Mouse (Mus musculus) MEL (cell line): ENCODE measurements around the gene Fmn2. TPM values are rescaled to one million over a fixed set of nuclear protein-coding genes. Genes with fewer than 3 reads are reported as not detected.

Experiments used
- DNase-seq: peaks from one replicate; pipeline ENCODE4 v3.0.0; 2011; ENCODE audit warnings: low read depth, low spot score
- H3K27ac ChIP-seq: 2 replicates; pipeline ENCODE4 v1.5.1; 2012; ENCODE audit warnings: low read depth, mild to moderate bottlenecking, control low read depth, low read length, moderate library complexity; ENCODE audit not compliant: control insufficient read depth
- H3K27me3 ChIP-seq, 2 experiments: fragments of 150-350 bp in 1 of 2; sonication (generic) in 1 of 2; 2 replicates each; pipeline ENCODE4 v1.6.1; 2012; ENCODE audit warnings: low read length in 2 of 2, mild to moderate bottlenecking in 2 of 2, improper control_type of control experiment in 1 of 2, moderate library complexity in 1 of 2; ENCODE audit not compliant: insufficient read depth in 2 of 2, control insufficient read depth in 1 of 2
- H3K36me3 ChIP-seq, 2 experiments: 2 replicates each; pipeline ENCODE4 v1.6.1; 2012 to 2014; ENCODE audit warnings: low read length in 2 of 2, improper control_type of control experiment in 1 of 2, inconsistent platforms in 1 of 2, mild to moderate bottlenecking in 1 of 2; ENCODE audit not compliant: insufficient read depth in 2 of 2, control insufficient read depth in 1 of 2
- H3K4me1 ChIP-seq, 2 experiments: fragments of 150-350 bp in 1 of 2; sonication (generic) in 1 of 2; 2 replicates each; pipeline ENCODE4 v1.6.1; 2012; ENCODE audit warnings: low read length in 2 of 2, improper control_type of control experiment in 1 of 2, mild to moderate bottlenecking in 1 of 2; ENCODE audit not compliant: insufficient read depth in 2 of 2, control insufficient read depth in 1 of 2
- H3K4me3 ChIP-seq, 2 experiments: fragments of 150-350 bp in 1 of 2; sonication (generic) in 1 of 2; 2 replicates each; pipeline ENCODE4 v1.5.1; 2012; ENCODE audit warnings: low read depth in 2 of 2, low read length in 2 of 2, mild to moderate bottlenecking in 2 of 2, moderate library complexity in 2 of 2, control low read depth in 1 of 2, improper control_type of control experiment in 1 of 2; ENCODE audit not compliant: control insufficient read depth in 1 of 2, insufficient read depth in 1 of 2
- H3K79me2 ChIP-seq: 2 replicates; pipeline ENCODE4 v1.6.1; 2012; ENCODE audit warnings: mild to moderate bottlenecking, low read length, moderate library complexity; ENCODE audit not compliant: control insufficient read depth, poor library complexity, insufficient read depth
- H3K9ac ChIP-seq: 2 replicates; pipeline ENCODE4 v1.6.1; 2012; ENCODE audit warnings: low read depth, mild to moderate bottlenecking, control low read depth, low read length, moderate library complexity; ENCODE audit not compliant: control insufficient read depth, poor library complexity, severe bottlenecking
- H3K9me3 ChIP-seq: fragments of 150-350 bp; sonication (generic); replicated peaks from 2 replicates; pipeline ENCODE4 v1.6.1; 2012; ENCODE audit warnings: mild to moderate bottlenecking, low read length, improper control_type of control experiment, moderate library complexity; ENCODE audit not compliant: insufficient read depth
- BHLHE40 ChIP-seq: IDR thresholded peaks from 2 replicates; pipeline ENCODE4 v1.6.1; 2012; ENCODE audit warnings: low read depth, mild to moderate bottlenecking, inconsistent platforms, low read length, improper control_type of control experiment, borderline replicate concordance
- CHD1 ChIP-seq: IDR thresholded peaks from 2 replicates; pipeline ENCODE4 v1.6.1; 2012; ENCODE audit warnings: low read depth, mild to moderate bottlenecking, inconsistent platforms, low read length, improper control_type of control experiment
- CHD2 ChIP-seq: IDR thresholded peaks from 2 replicates; pipeline ENCODE4 v1.6.1; 2011; ENCODE audit warnings: low read length, improper control_type of control experiment
- CTCF ChIP-seq, 3 experiments: IDR thresholded peaks in 2 of 3; conservative IDR thresholded peaks in 1 of 3; 2 replicates each; pipeline ENCODE4 v1.5.1; 2011 to 2012; ENCODE audit warnings: low read length in 3 of 3, low read depth in 2 of 3, mild to moderate bottlenecking in 2 of 3, improper control_type of control experiment in 1 of 3, inconsistent platforms in 1 of 3, mixed read lengths in 1 of 3, moderate library complexity in 1 of 3; ENCODE audit not compliant: control insufficient read depth in 1 of 3, insufficient read depth in 1 of 3, poor library complexity in 1 of 3, severe bottlenecking in 1 of 3
- ELF1 ChIP-seq: IDR thresholded peaks from 2 replicates; pipeline ENCODE4 v1.6.1; 2014; ENCODE audit warnings: low read depth, mild to moderate bottlenecking, inconsistent platforms, low read length, improper control_type of control experiment, moderate library complexity
- GABPA ChIP-seq: IDR thresholded peaks from 2 replicates; pipeline ENCODE4 v1.6.1; 2012; ENCODE audit warnings: low read depth, mild to moderate bottlenecking, inconsistent platforms, low read length, improper control_type of control experiment, moderate library complexity
- GATA1 ChIP-seq: IDR thresholded peaks from 2 replicates; pipeline ENCODE4 v1.6.1; 2011; ENCODE audit warnings: low read depth, low read length, improper control_type of control experiment
- JUND ChIP-seq: IDR thresholded peaks from 2 replicates; pipeline ENCODE4 v1.6.1; 2011; ENCODE audit warnings: low read depth, mild to moderate bottlenecking, improper control_type of control experiment, low read length
- KAT2A ChIP-seq: conservative IDR thresholded peaks from 2 replicates; pipeline ENCODE4 v1.6.1; 2012; ENCODE audit warnings: low read depth, low read length, improper control_type of control experiment, inconsistent platforms
- MAFK ChIP-seq: IDR thresholded peaks from 2 replicates; pipeline ENCODE4 v1.6.1; 2011; ENCODE audit warnings: low read depth, mild to moderate bottlenecking, low read length, improper control_type of control experiment, borderline replicate concordance
- MAX ChIP-seq: IDR thresholded peaks from 2 replicates; pipeline ENCODE4 v1.6.1; 2011; ENCODE audit warnings: low read length, improper control_type of control experiment
- MAZ ChIP-seq: IDR thresholded peaks from 2 replicates; pipeline ENCODE4 v1.6.1; 2012; ENCODE audit warnings: low read depth, mild to moderate bottlenecking, inconsistent platforms, low read length, improper control_type of control experiment
- MXI1 ChIP-seq: IDR thresholded peaks from 2 replicates; pipeline ENCODE4 v1.6.1; 2011; ENCODE audit warnings: mild to moderate bottlenecking, low read depth, low read length, improper control_type of control experiment
- MYB ChIP-seq: IDR thresholded peaks from 2 replicates; pipeline ENCODE4 v1.6.1; 2011; ENCODE audit warnings: mild to moderate bottlenecking, low read depth, low read length, improper control_type of control experiment
- MYC ChIP-seq: IDR thresholded peaks from 2 replicates; pipeline ENCODE4 v1.6.1; 2011; ENCODE audit warnings: low read depth, mild to moderate bottlenecking, low read length, improper control_type of control experiment, moderate library complexity
- POLR2AphosphoS2 ChIP-seq: IDR thresholded peaks from 2 replicates; pipeline ENCODE4 v1.6.1; 2011; ENCODE audit warnings: low read length, improper control_type of control experiment
- RCOR1 ChIP-seq: IDR thresholded peaks from 2 replicates; pipeline ENCODE4 v1.6.1; 2012; ENCODE audit warnings: low read depth, mild to moderate bottlenecking, inconsistent platforms, low read length, improper control_type of control experiment
- SIN3A ChIP-seq: IDR thresholded peaks from 2 replicates; pipeline ENCODE4 v1.6.1; 2012; ENCODE audit warnings: low read length, improper control_type of control experiment, inconsistent platforms
- TBP ChIP-seq: IDR thresholded peaks from 2 replicates; pipeline ENCODE4 v1.8.0; 2011; ENCODE audit warnings: low read depth, low read length, improper control_type of control experiment
- TCF12 ChIP-seq: IDR thresholded peaks from 2 replicates; pipeline ENCODE4 v1.6.1; 2014; ENCODE audit warnings: low read depth, mild to moderate bottlenecking, inconsistent platforms, low read length, improper control_type of control experiment, moderate library complexity
- USF1 ChIP-seq: IDR thresholded peaks from 2 replicates; pipeline ENCODE4 v1.6.1; 2014; ENCODE audit warnings: low read depth, mild to moderate bottlenecking, inconsistent platforms, low read length, improper control_type of control experiment, moderate library complexity
- ZC3H11A ChIP-seq: IDR thresholded peaks from 2 replicates; pipeline ENCODE4 v1.6.1; 2012; ENCODE audit warnings: low read depth, mild to moderate bottlenecking, inconsistent platforms, low read length, improper control_type of control experiment
- ZKSCAN1 ChIP-seq: IDR thresholded peaks from 2 replicates; pipeline ENCODE4 v1.6.1; 2012; ENCODE audit warnings: low read depth, mild to moderate bottlenecking, inconsistent platforms, low read length, improper control_type of control experiment, moderate library complexity
- ZMIZ1 ChIP-seq: IDR thresholded peaks from 2 replicates; pipeline ENCODE4 v1.6.1; 2012; ENCODE audit warnings: low read depth, mild to moderate bottlenecking, inconsistent platforms, low read length, improper control_type of control experiment, moderate library complexity
- polyA plus RNA-seq, 2 experiments: library from polyadenylated mRNA; stranded (reverse) in 1 of 2; unstranded in 1 of 2; fragments of >175 nt in 1 of 2; fragments of >200 nt in 1 of 2; gene quantifications; 2 replicates each; pipeline versions ENCODE4 v1.2.1 to v1.2.4; 2012; ENCODE audit warnings: low replicate concordance in 2 of 2, low read depth in 1 of 2; ENCODE audit not compliant: insufficient read length in 2 of 2, insufficient read depth in 1 of 2, missing spikeins in 1 of 2
- total RNA-seq: library from RNA; depleted of rRNA; stranded (reverse); fragments of 300-350 nt; gene quantifications from 2 replicates; pipeline ENCODE4 v1.2.3, GENCODE M21; 2012

Gene Fmn2
- total and polyA plus RNA-seq, 3 experiments, result not detected

- no peaks in the 10 kb centered on the region for H3K27me3 ChIP-seq
- no peak for DNase-seq
- no peaks in the 10 kb centered on the region for H3K9me3 ChIP-seq
- no peaks in the 10 kb centered on the region for H3K79me2 ChIP-seq
- H3K27ac ChIP-seq, result no peak overlapping the region
- H3K4me1 ChIP-seq, result no peaks in the 10 kb centered on the region
- TF ChIP-seq GATA1 (no peak), TBP (no peak), GABPA (no peak), MAX (no peak), MAFK (no peak), ZKSCAN1 (no peak), MXI1 (no peak), ZC3H11A (no peak), TCF12 (no peak), BHLHE40 (no peak), USF1 (no peak), POLR2AphosphoS2 (no peak), JUND (no peak), SIN3A (no peak), ELF1 (no peak)
- no peak overlapping the region for H3K9ac ChIP-seq
- H3K4me3 ChIP-seq, result no peak overlapping the region
- H3K36me3 ChIP-seq, result no peaks in the 10 kb centered on the region
Observed at GRCm38 (mm10) chr1:174750893-174751461, 249.4 kb downstream of the Fmn2 start.

- Histone ChIP-seq H3K27me3 (no peaks in the 10 kb centered on the region), H3K4me1 (peaks cover 0 to 3% of the 10 kb centered on the region in 2 experiments; a peak in 1 of 4 replicates), H3K27ac (no peak overlapping the region), H3K9me3 (no peaks in the 10 kb centered on the region), H3K79me2 (no peaks in the 10 kb centered on the region), H3K9ac (no peak overlapping the region), H3K36me3 (peaks cover 0 to 10% of the 10 kb centered on the region in 2 experiments; a peak in 2 of 4 replicates), H3K4me3 (no peak overlapping the region)
- DNase-seq, result no peak
- no peak for TF ChIP-seq MAZ
- TF ChIP-seq CTCF (IDR thresholded peaks at IDR 0.05 in 2 of 3, conservative IDR thresholded peaks at IDR 0.05 in 1 of 3; ENCODE audit: control insufficient read depth in 1 of 3, insufficient read depth in 1 of 3, low read depth in 2 of 3, low read length in 3 of 3, poor library complexity in 1 of 3, severe bottlenecking in 1 of 3), result no peak
- TF ChIP-seq CHD2, result no peak
- no peak for TF ChIP-seq KAT2A
- TF ChIP-seq RCOR1, result no peak
- no peak for TF ChIP-seq MYC
- no peak for TF ChIP-seq USF1
- no peak for TF ChIP-seq POLR2AphosphoS2
- no peak for TF ChIP-seq ZMIZ1
- TF ChIP-seq ZC3H11A, result no peak
- no peak for TF ChIP-seq MAX
- no peak for TF ChIP-seq SIN3A
- no peak for TF ChIP-seq MYB
- no peak for TF ChIP-seq CHD1
Observed at GRCm38 (mm10) chr1:174759354-174759753, 257.7 kb downstream of the Fmn2 start.
